Mouse (Mus musculus): ENCODE data around the gene Sh3kbp1. TPM values are rescaled to one million over a fixed set of nuclear protein-coding genes. Genes with fewer than 3 reads are reported as not detected.

The Sh3kbp1 gene
- total RNA-seq, 1 experiment from 2014 or later = 78.7 TPM

DNA sequence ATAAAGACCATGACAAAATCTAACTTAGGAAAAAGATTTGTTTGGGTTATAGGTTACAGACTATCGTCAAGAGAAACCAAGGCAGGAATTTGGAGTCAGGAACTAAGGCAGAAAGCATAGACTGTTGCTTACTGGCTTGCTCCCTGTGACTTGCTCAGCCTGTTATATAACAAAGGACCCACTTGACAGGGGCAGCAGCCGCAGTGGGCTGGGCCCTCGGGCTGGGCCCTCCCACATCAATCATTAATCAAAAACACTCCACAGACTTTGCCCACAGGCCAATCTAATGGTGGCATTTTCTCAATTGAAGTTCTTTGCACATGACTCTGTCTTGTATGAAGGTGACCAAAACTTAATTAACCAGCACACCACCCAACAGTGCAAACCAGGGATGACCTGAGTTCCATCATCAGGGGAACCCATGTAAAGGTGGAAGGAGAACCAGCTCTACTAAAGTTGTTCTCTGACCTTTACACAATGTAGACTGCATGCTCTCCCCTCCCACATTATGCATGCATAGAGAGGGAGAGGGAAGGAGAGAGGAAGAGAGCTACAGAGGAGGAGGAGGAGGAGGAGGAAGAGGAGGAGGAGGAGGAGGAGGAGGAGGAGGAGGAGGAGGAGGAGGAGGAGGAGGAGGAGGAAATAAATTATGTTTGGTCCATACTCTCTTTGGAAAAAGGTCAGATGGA, 344.2 kb downstream of the Sh3kbp1 start:
- ATAC-seq (replicated peaks; ENCODE audit: low read depth, poor library complexity, severe bottlenecking) = no peak

- ATAC-seq (replicated peaks; ENCODE audit: low read depth, poor library complexity, severe bottlenecking) = peak; percentile 66; the same call in 1 of the 2 replicates
These were observed 346.7 kb downstream of the Sh3kbp1 start for GRCm38 (mm10) chrX:159973730-159974129.

- no peak for ATAC-seq (replicated peaks; ENCODE audit: low read depth, poor library complexity, severe bottlenecking)
These were observed 349.2 kb downstream of the Sh3kbp1 start for GRCm38 (mm10) chrX:159976243-159976642.

DNA sequence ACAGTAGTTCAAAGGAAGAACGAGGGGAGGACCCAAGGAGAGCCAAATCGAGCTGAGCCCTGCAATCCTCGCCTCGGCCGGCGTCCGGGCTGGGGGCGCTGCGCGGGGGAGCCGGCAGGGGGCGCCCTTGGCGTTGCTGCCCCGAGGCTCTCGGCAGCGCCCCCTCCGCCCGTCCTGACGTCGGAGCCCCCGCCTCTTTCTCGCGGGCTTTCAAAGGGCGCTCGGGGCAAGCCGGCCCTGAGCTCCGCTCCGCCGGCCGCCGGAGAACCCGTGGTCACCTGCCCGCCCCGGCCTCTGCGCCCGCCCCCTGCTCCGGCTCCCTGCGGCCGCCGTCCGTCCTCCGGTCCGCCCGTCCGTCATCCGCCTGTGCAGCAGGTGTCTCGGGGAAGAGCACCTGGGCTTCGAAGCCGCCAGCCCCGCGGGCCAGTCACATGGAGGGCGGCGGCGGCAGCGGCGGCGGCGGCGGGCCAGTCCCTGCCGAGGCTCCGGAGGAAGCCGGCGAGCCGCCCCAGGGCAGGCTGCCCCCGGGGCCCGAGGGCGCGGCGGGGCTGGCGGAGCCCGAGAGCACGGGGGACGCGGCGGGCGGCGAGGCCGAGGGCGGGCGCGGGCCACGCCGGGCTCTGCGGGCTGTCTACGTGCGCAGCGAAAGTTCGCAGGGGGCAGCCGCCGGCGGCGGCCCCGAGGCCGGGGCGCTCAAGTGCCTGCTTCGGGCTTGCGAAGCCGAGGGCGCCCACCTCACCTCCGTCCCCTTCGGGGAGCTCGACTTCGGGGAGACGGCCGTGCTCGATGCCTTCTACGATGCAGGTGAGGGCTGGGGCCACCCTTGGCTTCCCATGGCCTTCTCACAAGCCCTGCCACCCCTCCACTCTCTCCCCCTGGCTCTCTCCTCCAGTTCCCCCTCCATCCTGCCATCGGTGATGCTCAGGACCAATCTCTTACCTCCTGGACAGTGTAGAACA, 361.2 kb downstream of the Sh3kbp1 start, which contains the start of gene Map3k15:
TSS of gene Map3k15 (plus strand) at position 432 of the 959 bp plus-strand sequence.
- peak; percentile 91 for ATAC-seq (replicated peaks; ENCODE audit: low read depth, poor library complexity, severe bottlenecking)

- no peak for ATAC-seq (replicated peaks; ENCODE audit: low read depth, poor library complexity, severe bottlenecking)
These were observed 368.7 kb downstream of the Sh3kbp1 start for GRCm38 (mm10) chrX:159995808-159996207.

Other genes with a start within 250 kb of the Sh3kbp1 start
- gene Map7d2, start 212.7 kb upstream of the Sh3kbp1 start, total RNA-seq (2017) = 0.09 TPM in 1 of 2 replicates, not detected in the other
- gene Bclaf3, start 100.6 kb upstream of the Sh3kbp1 start, total RNA-seq (2017) = 67.3 and 81.1 TPM in 2 replicates

Measured in common myeloid progenitor, adult 5-6 weeks (primary cell).